ENCODE assay signal across 8 mouse cellular contexts in the genomic region with DNA sequence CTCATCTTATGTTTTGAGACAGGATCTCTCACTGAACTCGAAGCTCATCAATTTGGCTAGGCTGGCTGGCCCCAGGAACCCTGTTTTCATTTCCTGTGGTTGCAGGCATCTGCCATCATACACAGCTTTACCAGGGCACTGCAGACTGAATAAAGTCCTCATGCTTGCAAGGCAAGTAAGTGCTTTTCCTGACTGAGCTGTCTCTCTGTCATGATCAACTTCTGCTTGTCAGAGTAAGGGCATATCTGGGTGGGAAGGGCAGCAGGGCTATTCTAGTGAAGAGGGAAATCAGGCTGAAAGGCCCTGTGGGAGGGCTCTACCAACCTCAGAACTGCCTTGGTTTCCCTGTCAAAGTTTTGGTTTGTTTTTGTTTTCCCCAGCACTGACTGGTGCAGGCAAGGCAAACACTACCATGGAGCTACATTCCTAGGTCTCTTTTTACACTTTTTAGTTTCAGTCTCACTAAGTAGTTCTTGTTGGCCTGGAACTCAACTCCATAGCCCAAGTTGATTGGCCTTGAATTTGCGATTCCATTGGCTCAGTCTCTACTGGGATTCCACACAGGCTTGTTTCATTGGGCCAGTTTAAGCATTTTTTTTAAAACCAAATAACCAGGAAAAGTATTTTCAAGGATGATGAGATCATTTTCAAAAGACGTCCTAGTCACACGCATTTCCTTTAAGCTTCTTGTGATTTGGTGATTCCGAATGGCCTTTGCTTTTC. TPM values are rescaled to one million over a fixed set of nuclear protein-coding genes. Genes with fewer than 3 reads are reported as not detected.
DNase-seq lines count a peak whose midpoint lies in the region; ATAC-seq and TF ChIP-seq lines count a peak whose summit lies in the region.

No protein-coding gene starts in this region.

- ATAC-seq in embryonic facial prominence, embryonic 12.5 days (ENCODE audit: insufficient number of reproducible peaks, insufficient read depth, low FRiP score, low TSS enrichment), result no peak
- ATAC-seq in lung, postnatal 0 days, result peak; percentile 13

- H3K9ac ChIP-seq in embryonic facial prominence, embryonic 12.5 days, result no peak overlapping the region
- H3K9ac ChIP-seq in lung, postnatal 0 days (replicated peaks; ENCODE audit: low read depth), result no peak overlapping the region

- peak; percentile 21 for DNase-seq in adrenal gland, postnatal 14 days
- DNase-seq in adrenal gland, postnatal 4 days (ENCODE audit: low spot score in 2 of 2), result no peak
- peak; percentile 7 for DNase-seq in hindbrain, embryonic 10.5 days (ENCODE audit: low spot score)
- DNase-seq in lung, postnatal 0 days (ENCODE audit: low spot score), result peak; percentile 86
- peak; percentile 60 for DNase-seq in thymus, postnatal 0 days (ENCODE audit: low spot score)
- DNase-seq in cerebellum, postnatal 25 days, result no peak
- no peak for DNase-seq in cerebellum, adult 9-11 months

- no peak for TF ChIP-seq CTCF in lung, postnatal 0 days (IDR thresholded peaks at IDR 0.05)

- no peak for TF ChIP-seq EP300 in lung, postnatal 0 days (IDR thresholded peaks at IDR 0.05)

- peak overlapping the region; percentile 86; the same call in 1 of the 2 replicates for H3K27ac ChIP-seq in embryonic facial prominence, embryonic 12.5 days
- H3K27ac ChIP-seq in hindbrain, embryonic 10.5 days, result peak overlapping the region; percentile 88
- H3K27ac ChIP-seq in lung, postnatal 0 days (ENCODE audit: low read length), result peak overlapping the region; percentile 92

- H3K27me3 ChIP-seq in embryonic facial prominence, embryonic 12.5 days, result no peaks in the 10 kb centered on the region
- H3K27me3 ChIP-seq in hindbrain, embryonic 10.5 days (ENCODE audit: insufficient read depth, poor library complexity, severe bottlenecking), result no peaks in the 10 kb centered on the region
- H3K27me3 ChIP-seq in lung, postnatal 0 days (replicated peaks; ENCODE audit: insufficient read depth, low read length), result no peaks in the 10 kb centered on the region

- H3K4me1 ChIP-seq in embryonic facial prominence, embryonic 12.5 days, result peaks cover 13% of the 10 kb centered on the region; the same call in 1 of the 2 replicates
- H3K4me1 ChIP-seq in hindbrain, embryonic 10.5 days (replicated peaks), result peaks cover 24% of the 10 kb centered on the region
- 0 out of 2 replicates have a peak, but pooled peaks cover 5% of the 10 kb centered on the region for H3K4me1 ChIP-seq in lung, postnatal 0 days (ENCODE audit: insufficient read depth, low read depth, low read length)

- no peak overlapping the region for H3K4me3 ChIP-seq in embryonic facial prominence, embryonic 12.5 days
- H3K4me3 ChIP-seq in hindbrain, embryonic 10.5 days, result peak overlapping the region; percentile 45
- H3K4me3 ChIP-seq in lung, postnatal 0 days (ENCODE audit: low read depth, low read length), result no peak overlapping the region

- H3K4me2 ChIP-seq in embryonic facial prominence, embryonic 12.5 days (replicated peaks), result peak overlapping the region; percentile 56
- peak overlapping the region; percentile 49; the same call in 1 of the 2 replicates for H3K4me2 ChIP-seq in lung, postnatal 0 days (replicated peaks; ENCODE audit: low read depth, low read length)

- H3K36me3 ChIP-seq in embryonic facial prominence, embryonic 12.5 days, result no peaks in the 10 kb centered on the region
- no peaks in the 10 kb centered on the region for H3K36me3 ChIP-seq in hindbrain, embryonic 10.5 days
- no peaks in the 10 kb centered on the region for H3K36me3 ChIP-seq in lung, postnatal 0 days (ENCODE audit: insufficient read depth, low read length)

- no peaks in the 10 kb centered on the region for H3K9me3 ChIP-seq in embryonic facial prominence, embryonic 12.5 days
- 0 out of 2 replicates have a peak, but pooled peaks cover 4% of the 10 kb centered on the region for H3K9me3 ChIP-seq in hindbrain, embryonic 10.5 days
- H3K9me3 ChIP-seq in lung, postnatal 0 days (ENCODE audit: low read length), result no peaks in the 10 kb centered on the region

- WGBS in embryonic facial prominence, embryonic 12.5 days, result 25% methylated on average over 5 of the region's 5 CpGs
- 34% methylated on average over 5 of the region's 5 CpGs for WGBS in hindbrain, embryonic 10.5 days
- whole genome bisulfite sequencing in lung, postnatal 0 days, result 22% methylated on average over 5 of the region's 5 CpGs

RNA-seq across cellular contexts. Expression of gene Itgb1, which starts 31.7 kb away (rescaled TPM):
- total RNA-seq in adrenal gland, postnatal 14 days (2021), result 269 and 279 TPM in 2 replicates
- total RNA-seq in adrenal gland, postnatal 4 days (2021), result 100 to 1,000 TPM; 332 to 338 TPM
- 226 and 245 TPM in 2 replicates for polyA plus RNA-seq in embryonic facial prominence, embryonic 12.5 days (2016; fragmentation: Nextera tagmentation; extraction: Ambion mirVana)
- 110 and 136 TPM in 2 replicates for polyA plus RNA-seq in hindbrain, embryonic 10.5 days (2016; fragmentation: Nextera tagmentation; extraction: Ambion mirVana)
- polyA plus RNA-seq in lung, postnatal 0 days (2015; fragmentation: Nextera tagmentation; extraction: Ambion mirVana), result 344 and 369 TPM in 2 replicates
- 105 and 107 TPM in 2 replicates for polyA plus RNA-seq in thymus, postnatal 0 days (2015; fragmentation: Nextera tagmentation; extraction: Ambion mirVana)

Comparison
In these comparisons a context has a peak if more than half of its experiments do, and no peak if none do; other contexts are left out.
1. DNase-seq: peak in adrenal gland, postnatal 14 days (single experiment), hindbrain, embryonic 10.5 days (single experiment), lung, postnatal 0 days (single experiment) and thymus, postnatal 0 days (single experiment); none in adrenal gland, postnatal 4 days (0 of 2), cerebellum, postnatal 25 days (0 of 2) and cerebellum, adult 9-11 months (single experiment).
2. Peak in every context shown above with its lines, with median percentiles within 50 percentile points of each other: H3K27ac ChIP-seq.